8 mouse cellular contexts compared by ENCODE assay signal in the genomic region with DNA sequence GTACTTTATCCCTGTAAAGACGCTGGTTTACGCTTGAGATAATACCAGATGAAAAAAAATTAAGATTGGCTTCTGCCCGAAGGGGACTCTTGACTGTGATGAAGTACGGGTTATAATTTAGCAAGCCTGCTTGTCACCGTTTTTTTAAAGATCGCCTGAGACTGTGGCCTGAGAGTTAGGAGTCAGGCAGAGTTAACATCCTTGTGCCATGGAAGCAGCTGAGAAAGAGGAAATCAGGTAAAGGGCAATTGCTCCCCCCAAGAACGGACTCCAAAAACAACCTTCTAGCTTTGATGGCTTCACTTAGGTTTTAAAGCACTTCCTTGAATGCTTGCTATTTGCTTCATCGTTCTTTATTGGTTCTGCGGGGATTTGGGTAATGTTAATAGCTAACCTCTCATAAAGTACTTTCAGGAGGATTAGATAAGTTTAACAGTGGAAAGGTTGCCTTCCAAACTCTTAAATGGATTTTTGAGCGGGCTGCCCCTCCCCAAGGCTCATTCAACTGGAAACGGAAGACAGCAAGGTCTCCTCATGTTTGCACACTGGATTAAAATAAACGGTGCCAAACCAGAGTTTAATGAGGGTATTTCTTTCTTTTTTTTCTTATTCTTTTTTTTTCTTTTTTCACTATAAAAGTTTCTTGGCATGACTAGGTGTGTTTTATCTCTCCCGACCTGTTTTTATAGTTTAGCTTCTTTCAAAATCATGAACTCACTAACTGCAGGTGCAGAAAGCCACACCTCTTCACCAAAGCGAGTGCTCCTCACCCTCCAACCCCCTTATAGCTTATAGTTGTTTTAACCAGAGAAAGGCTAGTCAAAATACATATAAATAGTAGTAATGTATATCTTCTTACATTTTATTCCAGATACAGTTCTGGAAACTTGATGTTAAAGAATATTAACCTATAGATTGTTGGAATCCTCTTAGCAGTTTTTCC. TPM values are rescaled to one million over a fixed set of nuclear protein-coding genes. Genes with fewer than 3 reads are reported as not detected.
DNase-seq lines count a peak whose midpoint lies in the region; ATAC-seq lines count a peak whose summit lies in the region.

No protein-coding gene starts in this region.

- 41% methylated on average over 14 of the region's 14 CpGs for WGBS in embryonic facial prominence, embryonic 10.5 days
- 43% methylated on average over 14 of the region's 14 CpGs for WGBS in hindbrain, embryonic 10.5 days
- 23% methylated on average over 14 of the region's 14 CpGs for WGBS in limb, embryonic 13.5 days
- 38% methylated on average over 14 of the region's 14 CpGs for WGBS in neural tube, embryonic 12.5 days

- peak overlapping the region; percentile 83 for H3K9ac ChIP-seq in limb, embryonic 13.5 days
- H3K9ac ChIP-seq in neural tube, embryonic 12.5 days = peak overlapping the region; percentile 61

- peak overlapping the region; percentile 76 for H3K4me2 ChIP-seq in limb, embryonic 13.5 days (replicated peaks)
- peak overlapping the region; percentile 64 for H3K4me2 ChIP-seq in neural tube, embryonic 12.5 days (replicated peaks)

- H3K36me3 ChIP-seq in embryonic facial prominence, embryonic 10.5 days (replicated peaks) = peaks cover 9% of the 10 kb centered on the region; the same call in 1 of the 2 replicates
- H3K36me3 ChIP-seq in hindbrain, embryonic 10.5 days = 0 out of 2 replicates have a peak, but pooled peaks cover 18% of the 10 kb centered on the region
- H3K36me3 ChIP-seq in limb, embryonic 13.5 days = peaks cover 3% of the 10 kb centered on the region; the same call in 1 of the 2 replicates
- no peaks in the 10 kb centered on the region for H3K36me3 ChIP-seq in neural tube, embryonic 12.5 days

- H3K4me3 ChIP-seq in embryonic facial prominence, embryonic 10.5 days = peak overlapping the region; percentile 87
- peak overlapping the region; percentile 86 for H3K4me3 ChIP-seq in hindbrain, embryonic 10.5 days
- H3K4me3 ChIP-seq in limb, embryonic 13.5 days = peak overlapping the region; percentile 80
- peak overlapping the region; percentile 66 for H3K4me3 ChIP-seq in neural tube, embryonic 12.5 days

- H3K9me3 ChIP-seq in embryonic facial prominence, embryonic 10.5 days = peaks cover 16% of the 10 kb centered on the region; the same call in 1 of the 2 replicates
- peaks cover 9% of the 10 kb centered on the region; the same call in 1 of the 2 replicates for H3K9me3 ChIP-seq in hindbrain, embryonic 10.5 days
- H3K9me3 ChIP-seq in limb, embryonic 13.5 days = peaks cover 9% of the 10 kb centered on the region; the same call in 1 of the 2 replicates
- 0 out of 2 replicates have a peak, but pooled peaks cover 4% of the 10 kb centered on the region for H3K9me3 ChIP-seq in neural tube, embryonic 12.5 days

- H3K4me1 ChIP-seq in embryonic facial prominence, embryonic 10.5 days = peaks cover 22% of the 10 kb centered on the region
- H3K4me1 ChIP-seq in hindbrain, embryonic 10.5 days (replicated peaks) = peaks cover 26% of the 10 kb centered on the region
- peaks cover 14% of the 10 kb centered on the region for H3K4me1 ChIP-seq in limb, embryonic 13.5 days
- peaks cover 11% of the 10 kb centered on the region for H3K4me1 ChIP-seq in neural tube, embryonic 12.5 days

- no peak for ATAC-seq in limb, embryonic 13.5 days (ENCODE audit: low FRiP score, low read depth)
- ATAC-seq in neural tube, embryonic 12.5 days (ENCODE audit: low FRiP score, low read depth) = no peak
- no peak for ATAC-seq in megakaryocyte progenitor cell, adult 5-6 weeks (replicated peaks; ENCODE audit: poor library complexity)

- H3K27ac ChIP-seq in embryonic facial prominence, embryonic 10.5 days (replicated peaks) = peak overlapping the region; percentile 94
- H3K27ac ChIP-seq in hindbrain, embryonic 10.5 days = peak overlapping the region; percentile 94
- H3K27ac ChIP-seq in limb, embryonic 13.5 days = peak overlapping the region; percentile 96
- peak overlapping the region; percentile 38; the same call in 1 of the 2 replicates for H3K27ac ChIP-seq in neural tube, embryonic 12.5 days

- peak; percentile 3 for DNase-seq in embryo, embryonic 10.5 days (ENCODE audit: low spot score)
- DNase-seq in embryo, embryonic 9.5 days (ENCODE audit: extremely low spot score) = no peak
- no peak for DNase-seq in embryonic facial prominence, embryonic 10.5 days (ENCODE audit: low spot score)
- no peak for DNase-seq in hindbrain, embryonic 10.5 days (ENCODE audit: low spot score)
- DNase-seq in ovary, postnatal 36 days (ENCODE audit: low spot score) = no peak

- no peaks in the 10 kb centered on the region for H3K27me3 ChIP-seq in embryonic facial prominence, embryonic 10.5 days (replicated peaks; ENCODE audit: low read depth, poor library complexity, severe bottlenecking)
- H3K27me3 ChIP-seq in hindbrain, embryonic 10.5 days (ENCODE audit: insufficient read depth, poor library complexity, severe bottlenecking) = no peaks in the 10 kb centered on the region
- no peaks in the 10 kb centered on the region for H3K27me3 ChIP-seq in limb, embryonic 13.5 days
- no peaks in the 10 kb centered on the region for H3K27me3 ChIP-seq in neural tube, embryonic 12.5 days (replicated peaks)

RNA-seq across cellular contexts. Expression of a gene that starts 1.2 kb away (rescaled TPM):
- polyA plus RNA-seq in embryonic facial prominence, embryonic 10.5 days (2016; fragmentation: Nextera tagmentation; extraction: Ambion mirVana) = 7.1 TPM in 2 replicates
- polyA plus RNA-seq in hindbrain, embryonic 10.5 days (2016; fragmentation: Nextera tagmentation; extraction: Ambion mirVana) = 4.9 and 5.2 TPM in 2 replicates
- 8.9 and 13.0 TPM in 2 replicates for polyA plus RNA-seq in limb, embryonic 13.5 days (2015; fragmentation: Nextera tagmentation; extraction: Ambion mirVana)
- 6.8 and 8.0 TPM in 2 replicates for polyA plus RNA-seq in neural tube, embryonic 12.5 days (2016; fragmentation: Nextera tagmentation; extraction: Ambion mirVana)
- total RNA-seq in megakaryocyte progenitor cell, adult 5-6 weeks (2015) = 29.7 and 31.0 TPM in 2 replicates
- 63.3 and 70.2 TPM in 2 replicates for total RNA-seq in megakaryocyte progenitor cell, adult 5-6 weeks (2017)

RNA-seq across cellular contexts. Expression of a gene that starts 1.4 kb away (rescaled TPM):
- polyA plus RNA-seq in embryonic facial prominence, embryonic 10.5 days (2016; fragmentation: Nextera tagmentation; extraction: Ambion mirVana) = 7.0 and 10.1 TPM in 2 replicates
- polyA plus RNA-seq in hindbrain, embryonic 10.5 days (2016; fragmentation: Nextera tagmentation; extraction: Ambion mirVana) = 8.0 and 8.2 TPM in 2 replicates
- 9.1 and 9.2 TPM in 2 replicates for polyA plus RNA-seq in limb, embryonic 13.5 days (2015; fragmentation: Nextera tagmentation; extraction: Ambion mirVana)
- 10.6 and 10.7 TPM in 2 replicates for polyA plus RNA-seq in neural tube, embryonic 12.5 days (2016; fragmentation: Nextera tagmentation; extraction: Ambion mirVana)
- 17.4 and 21.8 TPM in 2 replicates for total RNA-seq in megakaryocyte progenitor cell, adult 5-6 weeks (2015)
- total RNA-seq in megakaryocyte progenitor cell, adult 5-6 weeks (2017) = 18.8 and 25.2 TPM in 2 replicates

RNA-seq across cellular contexts. Expression of a gene that starts 50.7 kb away (rescaled TPM):
- 1.6 and 1.7 TPM in 2 replicates for polyA plus RNA-seq in embryonic facial prominence, embryonic 10.5 days (2016; fragmentation: Nextera tagmentation; extraction: Ambion mirVana)
- polyA plus RNA-seq in hindbrain, embryonic 10.5 days (2016; fragmentation: Nextera tagmentation; extraction: Ambion mirVana) = 1.6 and 2.6 TPM in 2 replicates
- polyA plus RNA-seq in limb, embryonic 13.5 days (2015; fragmentation: Nextera tagmentation; extraction: Ambion mirVana) = 2.7 and 3.7 TPM in 2 replicates
- polyA plus RNA-seq in neural tube, embryonic 12.5 days (2016; fragmentation: Nextera tagmentation; extraction: Ambion mirVana) = 0.98 and 1.2 TPM in 2 replicates
- 0.95 and 2.2 TPM in 2 replicates for total RNA-seq in megakaryocyte progenitor cell, adult 5-6 weeks (2015)
- 0.68 and 1.2 TPM in 2 replicates for total RNA-seq in megakaryocyte progenitor cell, adult 5-6 weeks (2017)

RNA-seq across cellular contexts. Expression of a gene that starts 52.2 kb away (rescaled TPM):
- polyA plus RNA-seq in embryonic facial prominence, embryonic 10.5 days (2016; fragmentation: Nextera tagmentation; extraction: Ambion mirVana) = 24.6 and 27.1 TPM in 2 replicates
- polyA plus RNA-seq in hindbrain, embryonic 10.5 days (2016; fragmentation: Nextera tagmentation; extraction: Ambion mirVana) = 27.1 and 36.0 TPM in 2 replicates
- 25.6 and 27.6 TPM in 2 replicates for polyA plus RNA-seq in limb, embryonic 13.5 days (2015; fragmentation: Nextera tagmentation; extraction: Ambion mirVana)
- polyA plus RNA-seq in neural tube, embryonic 12.5 days (2016; fragmentation: Nextera tagmentation; extraction: Ambion mirVana) = 41.0 and 44.5 TPM in 2 replicates
- total RNA-seq in megakaryocyte progenitor cell, adult 5-6 weeks (2015) = 19.1 and 21.9 TPM in 2 replicates
- 31.6 and 36.4 TPM in 2 replicates for total RNA-seq in megakaryocyte progenitor cell, adult 5-6 weeks (2017)

Comparison
In these comparisons a context has a peak if more than half of its experiments do, and no peak if none do; other contexts are left out.
1. H3K27ac ChIP-seq: peak in every context shown above with its lines; median percentile 96 in limb, embryonic 13.5 days; 94 in embryonic facial prominence, embryonic 10.5 days; 94 in hindbrain, embryonic 10.5 days; 38 in neural tube, embryonic 12.5 days.